Mouse (Mus musculus): ENCODE data around the gene Pick1. TPM values are rescaled to one million over a fixed set of nuclear protein-coding genes. Genes with fewer than 3 reads are reported as not detected.

Pick1 gene
- polyA plus RNA-seq (2014; fragmentation: Nextera tagmentation; extraction: Ambion mirVana): 25.8 and 31.4 TPM in 2 replicates

GRCm38 (mm10) chr15:79229058-79229821, at the start of gene Pick1, which contains the start of gene Gm49486:
Gene Pick1, plus strand, starts transcription at chr15:79229173.
Gene Gm49486, plus strand, starts transcription at chr15:79229391.
- Histone ChIP-seq H3K4me3 (ENCODE audit: low read length) (peak within 1 kb of the TSS; percentile 74), H3K4me1 (ENCODE audit: control insufficient read depth, insufficient read depth, low read length) (peaks cover 3% of the 10 kb centered on the region; the same call in 1 of the 2 replicates), H3K36me3 (ENCODE audit: control insufficient read depth, insufficient read depth, low read length) (peaks cover 22% of the 10 kb centered on the region; the same call in 1 of the 2 replicates), H3K9me3 (ENCODE audit: control insufficient read depth, low read length) (no peaks in the 10 kb centered on the region), H3K27ac (ENCODE audit: low read depth, low read length) (peak within 1 kb of the TSS; percentile 95), H3K9ac (ENCODE audit: low read depth, low read length) (peak within 1 kb of the TSS; percentile 68), H3K4me2 (replicated peaks; ENCODE audit: low read depth, low read length) (peak within 1 kb of the TSS; percentile 65), H3K27me3 (ENCODE audit: control insufficient read depth, insufficient read depth, low read length) (no peaks in the 10 kb centered on the region)
- 1% methylated on average over 49 of the region's 51 CpGs for WGBS
- ATAC-seq (ENCODE audit: low FRiP score, low TSS enrichment): peak; percentile 86

- H3K36me3 ChIP-seq (ENCODE audit: control insufficient read depth, insufficient read depth, low read length): no peaks in the 10 kb centered on the region
- WGBS: 82% methylated on average over 10 of the region's 10 CpGs
- no peak overlapping the region for H3K27ac ChIP-seq (ENCODE audit: low read depth, low read length)
- no peak overlapping the region for H3K4me3 ChIP-seq (ENCODE audit: low read length)
- no peak for ATAC-seq (ENCODE audit: low FRiP score, low TSS enrichment)
- H3K9ac ChIP-seq (ENCODE audit: low read depth, low read length): no peak overlapping the region
- H3K27me3 ChIP-seq (ENCODE audit: control insufficient read depth, insufficient read depth, low read length): no peaks in the 10 kb centered on the region
- H3K9me3 ChIP-seq (ENCODE audit: control insufficient read depth, low read length): no peaks in the 10 kb centered on the region
- H3K4me1 ChIP-seq (ENCODE audit: control insufficient read depth, insufficient read depth, low read length): no peaks in the 10 kb centered on the region
- no peak overlapping the region for H3K4me2 ChIP-seq (replicated peaks; ENCODE audit: low read depth, low read length)
Observed at GRCm38 (mm10) chr15:79185213-79185612, 43.8 kb upstream of the Pick1 start.

- 92% methylated on average over 8 of the region's 8 CpGs for WGBS
- Histone ChIP-seq H3K4me1 (ENCODE audit: control insufficient read depth, insufficient read depth, low read length) (no peaks in the 10 kb centered on the region), H3K27me3 (ENCODE audit: control insufficient read depth, insufficient read depth, low read length) (no peaks in the 10 kb centered on the region), H3K4me3 (ENCODE audit: low read length) (no peak overlapping the region), H3K27ac (ENCODE audit: low read depth, low read length) (no peak overlapping the region), H3K9me3 (ENCODE audit: control insufficient read depth, low read length) (no peaks in the 10 kb centered on the region), H3K9ac (ENCODE audit: low read depth, low read length) (no peak overlapping the region), H3K4me2 (replicated peaks; ENCODE audit: low read depth, low read length) (no peak overlapping the region), H3K36me3 (ENCODE audit: control insufficient read depth, insufficient read depth, low read length) (no peaks in the 10 kb centered on the region)
- no peak for ATAC-seq (ENCODE audit: low FRiP score, low TSS enrichment)
Observed at GRCm38 (mm10) chr15:79187819-79188218, 41.2 kb upstream of the Pick1 start.

GRCm38 (mm10) chr15:79191426-79191825, 37.5 kb upstream of the Pick1 start:
- Histone ChIP-seq H3K27ac (ENCODE audit: low read depth, low read length) (no peak overlapping the region), H3K4me3 (ENCODE audit: low read length) (no peak overlapping the region), H3K27me3 (ENCODE audit: control insufficient read depth, insufficient read depth, low read length) (no peaks in the 10 kb centered on the region), H3K4me1 (ENCODE audit: control insufficient read depth, insufficient read depth, low read length) (0 out of 2 replicates have a peak, but pooled peaks cover 6% of the 10 kb centered on the region), H3K9ac (ENCODE audit: low read depth, low read length) (no peak overlapping the region), H3K4me2 (replicated peaks; ENCODE audit: low read depth, low read length) (no peak overlapping the region), H3K36me3 (ENCODE audit: control insufficient read depth, insufficient read depth, low read length) (no peaks in the 10 kb centered on the region), H3K9me3 (ENCODE audit: control insufficient read depth, low read length) (no peaks in the 10 kb centered on the region)
- no peak for ATAC-seq (ENCODE audit: low FRiP score, low TSS enrichment)
- WGBS: 99% methylated on average over 2 of the region's 2 CpGs

- ATAC-seq (ENCODE audit: low FRiP score, low TSS enrichment): no peak
- H3K4me3 ChIP-seq (ENCODE audit: low read length): no peak overlapping the region
- 93% methylated on average over 6 of the region's 6 CpGs for WGBS
Observed at GRCm38 (mm10) chr15:79192450-79192849, 36.5 kb upstream of the Pick1 start.

GRCm38 (mm10) chr15:79192885-79193845, 35.8 kb upstream of the Pick1 start:
- Histone ChIP-seq H3K4me2 (replicated peaks; ENCODE audit: low read depth, low read length) (peak overlapping the region; percentile 15; the same call in 1 of the 2 replicates), H3K4me1 (ENCODE audit: control insufficient read depth, insufficient read depth, low read length) (0 out of 2 replicates have a peak, but pooled peaks cover 6% of the 10 kb centered on the region), H3K9ac (ENCODE audit: low read depth, low read length) (peak overlapping the region; percentile 18; the same call in 1 of the 2 replicates), H3K36me3 (ENCODE audit: control insufficient read depth, insufficient read depth, low read length) (no peaks in the 10 kb centered on the region), H3K27me3 (ENCODE audit: control insufficient read depth, insufficient read depth, low read length) (no peaks in the 10 kb centered on the region), H3K27ac (ENCODE audit: low read depth, low read length) (peak overlapping the region; percentile 37; the same call in 1 of the 2 replicates), H3K4me3 (ENCODE audit: low read length) (no peak overlapping the region), H3K9me3 (ENCODE audit: control insufficient read depth, low read length) (no peaks in the 10 kb centered on the region)
- ATAC-seq (ENCODE audit: low FRiP score, low TSS enrichment): peak; percentile 38; the same call in 1 of the 2 replicates
- 40% methylated on average over 26 of the region's 27 CpGs for WGBS

More at GRCm38 (mm10) chr15:79192450-79192849, 36.5 kb upstream of the Pick1 start:
- Histone ChIP-seq H3K27ac (ENCODE audit: low read depth, low read length) (peak overlapping the region; percentile 5; the same call in 1 of the 2 replicates), H3K4me1 (ENCODE audit: control insufficient read depth, insufficient read depth, low read length) (0 out of 2 replicates have a peak, but pooled peaks cover 6% of the 10 kb centered on the region), H3K9ac (ENCODE audit: low read depth, low read length) (no peak overlapping the region), H3K4me2 (replicated peaks; ENCODE audit: low read depth, low read length) (no peak overlapping the region), H3K9me3 (ENCODE audit: control insufficient read depth, low read length) (no peaks in the 10 kb centered on the region), H3K36me3 (ENCODE audit: control insufficient read depth, insufficient read depth, low read length) (no peaks in the 10 kb centered on the region), H3K27me3 (ENCODE audit: control insufficient read depth, insufficient read depth, low read length) (no peaks in the 10 kb centered on the region)

GRCm38 (mm10) chr15:79194048-79194447, 34.9 kb upstream of the Pick1 start:
- no peak overlapping the region for H3K4me2 ChIP-seq (replicated peaks; ENCODE audit: low read depth, low read length)
- H3K4me3 ChIP-seq (ENCODE audit: low read length): no peak overlapping the region
- H3K9ac ChIP-seq (ENCODE audit: low read depth, low read length): 0 out of 2 replicates have a peak overlapping the region, but pooled peaks have one; percentile 18
- 0 out of 2 replicates have a peak, but pooled peaks cover 6% of the 10 kb centered on the region for H3K4me1 ChIP-seq (ENCODE audit: control insufficient read depth, insufficient read depth, low read length)
- H3K36me3 ChIP-seq (ENCODE audit: control insufficient read depth, insufficient read depth, low read length): no peaks in the 10 kb centered on the region
- peak overlapping the region; percentile 24; the same call in 1 of the 2 replicates for H3K27ac ChIP-seq (ENCODE audit: low read depth, low read length)
- ATAC-seq (ENCODE audit: low FRiP score, low TSS enrichment): no peak
- no peaks in the 10 kb centered on the region for H3K9me3 ChIP-seq (ENCODE audit: control insufficient read depth, low read length)
- WGBS: 77% methylated on average over 9 of the region's 9 CpGs
- no peaks in the 10 kb centered on the region for H3K27me3 ChIP-seq (ENCODE audit: control insufficient read depth, insufficient read depth, low read length)

GRCm38 (mm10) chr15:79194946-79195345, 34.0 kb upstream of the Pick1 start:
- no peak for ATAC-seq (ENCODE audit: low FRiP score, low TSS enrichment)

More at GRCm38 (mm10) chr15:79194946-79195345, 34.0 kb upstream of the Pick1 start:
- H3K27ac ChIP-seq (ENCODE audit: low read depth, low read length): no peak overlapping the region
- 0 out of 2 replicates have a peak, but pooled peaks cover 6% of the 10 kb centered on the region for H3K4me1 ChIP-seq (ENCODE audit: control insufficient read depth, insufficient read depth, low read length)
- H3K9me3 ChIP-seq (ENCODE audit: control insufficient read depth, low read length): no peaks in the 10 kb centered on the region
- no peak overlapping the region for H3K4me3 ChIP-seq (ENCODE audit: low read length)
- no peaks in the 10 kb centered on the region for H3K36me3 ChIP-seq (ENCODE audit: control insufficient read depth, insufficient read depth, low read length)
- no peaks in the 10 kb centered on the region for H3K27me3 ChIP-seq (ENCODE audit: control insufficient read depth, insufficient read depth, low read length)
- 72% methylated on average over 2 of the region's 2 CpGs for WGBS
- no peak overlapping the region for H3K4me2 ChIP-seq (replicated peaks; ENCODE audit: low read depth, low read length)
- no peak overlapping the region for H3K9ac ChIP-seq (ENCODE audit: low read depth, low read length)
